Comparison of ENCODE assay signal across 8 mouse cellular contexts in the genomic region with DNA sequence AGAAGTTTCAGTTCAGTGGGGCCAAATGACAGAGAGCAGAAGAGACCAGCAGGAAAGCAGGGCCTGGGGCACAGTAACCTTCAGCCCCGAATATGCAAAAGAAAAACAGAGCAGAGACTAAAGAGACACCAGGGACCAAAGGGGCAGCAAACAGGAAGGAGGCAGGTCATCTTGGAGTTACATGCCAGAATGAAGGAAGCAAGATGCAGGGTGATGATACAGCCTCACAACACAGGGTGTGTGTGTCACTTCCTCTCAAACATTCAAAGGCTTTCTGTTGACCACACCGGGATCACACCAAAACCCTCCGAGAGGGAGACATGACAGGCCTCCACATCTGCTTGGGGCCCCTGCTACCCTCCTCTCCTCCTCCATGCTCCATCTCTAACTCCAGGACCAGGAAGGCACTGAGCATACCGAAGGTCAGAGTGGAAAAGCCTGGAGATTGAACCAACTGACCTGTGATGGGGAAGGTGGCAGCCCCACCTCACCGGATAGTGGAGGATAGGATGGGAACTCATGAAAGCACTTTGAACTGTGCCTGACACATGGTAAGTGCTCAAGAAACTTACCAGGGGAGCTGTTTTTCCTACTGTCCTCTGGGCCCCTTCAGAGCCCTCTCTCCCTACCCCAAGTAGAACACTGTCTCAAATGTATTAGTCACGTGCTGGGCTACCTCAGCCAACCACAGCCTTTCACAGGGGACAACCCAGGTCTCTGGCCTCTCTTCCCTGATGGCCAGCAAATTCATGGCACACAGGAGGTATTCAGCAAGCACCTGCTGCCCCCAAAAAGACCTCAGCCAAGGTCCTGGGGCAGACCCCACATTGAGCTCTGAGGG. TPM values are rescaled to one million over a fixed set of nuclear protein-coding genes. Genes with fewer than 3 reads are reported as not detected.
DNase-seq lines count a peak whose midpoint lies in the region; ATAC-seq and TF ChIP-seq lines count a peak whose summit lies in the region.

No protein-coding gene starts in this region.

- no peak overlapping the region for H3K27ac ChIP-seq in limb, embryonic 13.5 days
- peak overlapping the region; percentile 49; the same call in 1 of the 2 replicates for H3K27ac ChIP-seq in stomach, postnatal 0 days (replicated peaks)

- WGBS in limb, embryonic 13.5 days: 66% methylated on average over 6 of the region's 6 CpGs
- WGBS in stomach, postnatal 0 days: 61% methylated on average over 6 of the region's 6 CpGs

- H3K27me3 ChIP-seq in limb, embryonic 13.5 days: no peaks in the 10 kb centered on the region
- no peaks in the 10 kb centered on the region for H3K27me3 ChIP-seq in stomach, postnatal 0 days (ENCODE audit: control insufficient read depth, insufficient read depth, low read length)

- ATAC-seq in limb, embryonic 13.5 days (ENCODE audit: low FRiP score, low read depth): no peak
- ATAC-seq in stomach, postnatal 0 days (ENCODE audit: low FRiP score, low TSS enrichment): no peak

- TF ChIP-seq CTCF in stomach, postnatal 0 days (IDR thresholded peaks at IDR 0.05; ENCODE audit: low read depth): no peak

- H3K4me2 ChIP-seq in limb, embryonic 13.5 days (replicated peaks): peak overlapping the region; percentile 88
- peak overlapping the region; percentile 29; the same call in 1 of the 2 replicates for H3K4me2 ChIP-seq in stomach, postnatal 0 days (replicated peaks; ENCODE audit: low read depth)

- DNase-seq in embryo, embryonic 10.5 days (ENCODE audit: low spot score): peak; percentile 31
- DNase-seq in embryo, embryonic 9.5 days (ENCODE audit: extremely low spot score): no peak
- peak; percentile 55 for DNase-seq in lung, postnatal 36 days
- no peak for DNase-seq in lung, postnatal 10 days
- no peak for DNase-seq in stomach, postnatal 0 days (ENCODE audit: low spot score)
- no peak for DNase-seq in gastrocnemius, postnatal 14 days
- no peak for DNase-seq in thymus, postnatal 25 days

- no peaks in the 10 kb centered on the region for H3K9me3 ChIP-seq in limb, embryonic 13.5 days
- no peaks in the 10 kb centered on the region for H3K9me3 ChIP-seq in stomach, postnatal 0 days (ENCODE audit: control insufficient read depth, low read length)

- intact Hi-C loops in gastrocnemius, postnatal 14 days (cut with DNase I; ENCODE audit: low total_unique reads): no loop called here

- H3K36me3 ChIP-seq in limb, embryonic 13.5 days: peaks cover 16% of the 10 kb centered on the region
- no peaks in the 10 kb centered on the region; the same call in 1 of the 2 replicates for H3K36me3 ChIP-seq in stomach, postnatal 0 days (ENCODE audit: control insufficient read depth, insufficient read depth, low read length)

- H3K4me3 ChIP-seq in limb, embryonic 13.5 days: peak overlapping the region; percentile 94
- H3K4me3 ChIP-seq in stomach, postnatal 0 days (ENCODE audit: low read depth, low read length): no peak overlapping the region

- peaks cover 51% of the 10 kb centered on the region for H3K4me1 ChIP-seq in limb, embryonic 13.5 days
- peaks cover 10% of the 10 kb centered on the region for H3K4me1 ChIP-seq in stomach, postnatal 0 days (replicated peaks; ENCODE audit: control insufficient read depth, insufficient read depth)

- H3K9ac ChIP-seq in limb, embryonic 13.5 days: peak overlapping the region; percentile 55
- no peak overlapping the region; the same call in 1 of the 2 replicates for H3K9ac ChIP-seq in stomach, postnatal 0 days (ENCODE audit: low read length)

- no peak for TF ChIP-seq EP300 in stomach, postnatal 0 days (optimal IDR thresholded peaks at IDR 0.05)

RNA-seq across cellular contexts. Expression of a gene that starts 3.0 kb away (rescaled TPM):
- polyA plus RNA-seq in limb, embryonic 13.5 days (2015; fragmentation: Nextera tagmentation; extraction: Ambion mirVana): 70.8 and 77.6 TPM in 2 replicates
- polyA plus RNA-seq in stomach, postnatal 0 days (2015; fragmentation: Nextera tagmentation; extraction: Ambion mirVana): 21.2 and 22.3 TPM in 2 replicates
- total RNA-seq in gastrocnemius, postnatal 14 days (2021): 10 to 100 TPM; 31.5 to 32.6 TPM

RNA-seq across cellular contexts. Expression of a gene that starts 53.9 kb away (rescaled TPM):
- 2.2 and 2.4 TPM in 2 replicates for polyA plus RNA-seq in limb, embryonic 13.5 days (2015; fragmentation: Nextera tagmentation; extraction: Ambion mirVana)
- 11.4 and 11.9 TPM in 2 replicates for polyA plus RNA-seq in stomach, postnatal 0 days (2015; fragmentation: Nextera tagmentation; extraction: Ambion mirVana)
- 1 to 10 TPM; 1.4 to 2.7 TPM for total RNA-seq in gastrocnemius, postnatal 14 days (2021)

RNA-seq across cellular contexts. Expression of a gene that starts 55.0 kb away (rescaled TPM):
- 109 and 116 TPM in 2 replicates for polyA plus RNA-seq in limb, embryonic 13.5 days (2015; fragmentation: Nextera tagmentation; extraction: Ambion mirVana)
- polyA plus RNA-seq in stomach, postnatal 0 days (2015; fragmentation: Nextera tagmentation; extraction: Ambion mirVana): 44.8 and 50.8 TPM in 2 replicates
- total RNA-seq in gastrocnemius, postnatal 14 days (2021): 10 to 100 TPM; 46.6 to 46.7 TPM

Comparison
In these comparisons a context has a peak if more than half of its experiments do, and no peak if none do; other contexts are left out.
1. DNase-seq: peak in embryo, embryonic 10.5 days (single experiment) and lung, postnatal 36 days (single experiment); none in embryo, embryonic 9.5 days (single experiment), lung, postnatal 10 days (single experiment), stomach, postnatal 0 days (single experiment), gastrocnemius, postnatal 14 days (single experiment) and thymus, postnatal 25 days (single experiment).